Mouse (Mus musculus): Measurements from ENCODE around the gene Phf24. TPM values are rescaled to one million over a fixed set of nuclear protein-coding genes. Genes with fewer than 3 reads are reported as not detected.

Phf24 gene
- polyA plus RNA-seq, 1 experiment from 2014 or later: 0.04 TPM

- no peaks in the 10 kb centered on the region for H3K9me3 ChIP-seq (ENCODE audit: control insufficient read depth, low read length)
- no peaks in the 10 kb centered on the region for H3K27me3 ChIP-seq (ENCODE audit: control insufficient read depth, insufficient read depth, low read length)
- no peaks in the 10 kb centered on the region for H3K36me3 ChIP-seq (ENCODE audit: control insufficient read depth, insufficient read depth, low read length)
- WGBS: 8% methylated on average over 14 of the region's 14 CpGs
- peak overlapping the region; percentile 67 for H3K4me2 ChIP-seq (ENCODE audit: low read depth, severe bottlenecking)
- peaks cover 17% of the 10 kb centered on the region; the same call in 1 of the 2 replicates for H3K4me1 ChIP-seq (ENCODE audit: control insufficient read depth, insufficient read depth, low read length)
- peak overlapping the region; percentile 79 for H3K4me3 ChIP-seq (ENCODE audit: low read depth, low read length)
- no peak overlapping the region for H3K27ac ChIP-seq (replicated peaks; ENCODE audit: low read depth, low read length)
- H3K9ac ChIP-seq (ENCODE audit: low read length): no peak overlapping the region
- no peak for DNase-seq (ENCODE audit: low spot score)
- ATAC-seq (ENCODE audit: insufficient number of reproducible peaks, low FRiP score, low TSS enrichment, low read depth): no peak
Measured at GRCm38 (mm10) chr4:42949051-42949675, 32.7 kb downstream of the Phf24 start.

GRCm38 (mm10) chr4:42949676-42950051 lies 33.2 kb downstream of the Phf24 start, which contains the start of gene Dnajb5:
Gene Dnajb5, plus strand, starts transcription at chr4:42949814.
- under 1% methylated on average over 37 of the region's 39 CpGs for WGBS
- no peaks in the 10 kb centered on the region for H3K9me3 ChIP-seq (ENCODE audit: control insufficient read depth, low read length)
- H3K36me3 ChIP-seq (ENCODE audit: control insufficient read depth, insufficient read depth, low read length): no peaks in the 10 kb centered on the region
- DNase-seq (ENCODE audit: low spot score): peak; percentile 96
- H3K4me2 ChIP-seq (ENCODE audit: low read depth, severe bottlenecking): peak within 1 kb of the TSS; percentile 67
- peak; percentile 94 for ATAC-seq (ENCODE audit: insufficient number of reproducible peaks, low FRiP score, low TSS enrichment, low read depth)
- no peaks in the 10 kb centered on the region for H3K27me3 ChIP-seq (ENCODE audit: control insufficient read depth, insufficient read depth, low read length)
- H3K4me1 ChIP-seq (ENCODE audit: control insufficient read depth, insufficient read depth, low read length): peaks cover 17% of the 10 kb centered on the region; the same call in 1 of the 2 replicates
- peak within 1 kb of the TSS; percentile 73 for H3K27ac ChIP-seq (replicated peaks; ENCODE audit: low read depth, low read length)
- peak within 1 kb of the TSS; percentile 84 for H3K9ac ChIP-seq (ENCODE audit: low read length)
- H3K4me3 ChIP-seq (ENCODE audit: low read depth, low read length): peak within 1 kb of the TSS; percentile 79

GRCm38 (mm10) chr4:42950065-42950558 lies 33.7 kb downstream of the Phf24 start:
- peak; percentile 76 for ATAC-seq (ENCODE audit: insufficient number of reproducible peaks, low FRiP score, low TSS enrichment, low read depth)
- Histone ChIP-seq H3K27ac (replicated peaks; ENCODE audit: low read depth, low read length) (peak overlapping the region; percentile 73), H3K9ac (ENCODE audit: low read length) (peak overlapping the region; percentile 84), H3K36me3 (ENCODE audit: control insufficient read depth, insufficient read depth, low read length) (no peaks in the 10 kb centered on the region), H3K9me3 (ENCODE audit: control insufficient read depth, low read length) (no peaks in the 10 kb centered on the region), H3K4me1 (ENCODE audit: control insufficient read depth, insufficient read depth, low read length) (peaks cover 17% of the 10 kb centered on the region; the same call in 1 of the 2 replicates), H3K4me3 (ENCODE audit: low read depth, low read length) (peak overlapping the region; percentile 79), H3K27me3 (ENCODE audit: control insufficient read depth, insufficient read depth, low read length) (no peaks in the 10 kb centered on the region), H3K4me2 (ENCODE audit: low read depth, severe bottlenecking) (peak overlapping the region; percentile 67)
- WGBS: 1% methylated on average over 27 of the region's 27 CpGs
- peak; percentile 87 for DNase-seq (ENCODE audit: low spot score)

- H3K27me3 ChIP-seq (ENCODE audit: control insufficient read depth, insufficient read depth, low read length): no peaks in the 10 kb centered on the region
- ATAC-seq (ENCODE audit: insufficient number of reproducible peaks, low FRiP score, low TSS enrichment, low read depth) (no peak), DNase-seq (ENCODE audit: low spot score) (no peak)
- no peak overlapping the region for H3K27ac ChIP-seq (replicated peaks; ENCODE audit: low read depth, low read length)
- no peak overlapping the region for H3K4me3 ChIP-seq (ENCODE audit: low read depth, low read length)
- 60% methylated on average over 11 of the region's 11 CpGs for whole genome bisulfite sequencing
- H3K4me1 ChIP-seq (ENCODE audit: control insufficient read depth, insufficient read depth, low read length): peaks cover 17% of the 10 kb centered on the region; the same call in 1 of the 2 replicates
- H3K9me3 ChIP-seq (ENCODE audit: control insufficient read depth, low read length): no peaks in the 10 kb centered on the region
- H3K4me2 ChIP-seq (ENCODE audit: low read depth, severe bottlenecking): peak overlapping the region; percentile 67; the same call in 1 of the 2 replicates
- no peaks in the 10 kb centered on the region for H3K36me3 ChIP-seq (ENCODE audit: control insufficient read depth, insufficient read depth, low read length)
- H3K9ac ChIP-seq (ENCODE audit: low read length): peak overlapping the region; percentile 9; the same call in 1 of the 2 replicates
Measured at GRCm38 (mm10) chr4:42951206-42952195, 35.0 kb downstream of the Phf24 start.

- no peak for DNase-seq (ENCODE audit: low spot score)
- H3K27ac ChIP-seq (replicated peaks; ENCODE audit: low read depth, low read length): no peak overlapping the region
- H3K4me3 ChIP-seq (ENCODE audit: low read depth, low read length): no peak overlapping the region
- no peak overlapping the region for H3K9ac ChIP-seq (ENCODE audit: low read length)
- no peak overlapping the region for H3K4me2 ChIP-seq (ENCODE audit: low read depth, severe bottlenecking)
- H3K4me1 ChIP-seq (ENCODE audit: control insufficient read depth, insufficient read depth, low read length): peaks cover 15% of the 10 kb centered on the region; the same call in 1 of the 2 replicates
- 83% methylated on average over 7 of the region's 7 CpGs for WGBS
- no peaks in the 10 kb centered on the region for H3K9me3 ChIP-seq (ENCODE audit: control insufficient read depth, low read length)
- no peaks in the 10 kb centered on the region for H3K27me3 ChIP-seq (ENCODE audit: control insufficient read depth, insufficient read depth, low read length)
- no peak for ATAC-seq (ENCODE audit: insufficient number of reproducible peaks, low FRiP score, low TSS enrichment, low read depth)
- H3K36me3 ChIP-seq (ENCODE audit: control insufficient read depth, insufficient read depth, low read length): no peaks in the 10 kb centered on the region; the same call in 1 of the 2 replicates
Measured at GRCm38 (mm10) chr4:42952563-42952962, 36.1 kb downstream of the Phf24 start.

GRCm38 (mm10) chr4:42953435-42954094 lies 37.1 kb downstream of the Phf24 start:
- Histone ChIP-seq H3K27ac (replicated peaks; ENCODE audit: low read depth, low read length) (no peak overlapping the region), H3K4me3 (ENCODE audit: low read depth, low read length) (no peak overlapping the region), H3K9ac (ENCODE audit: low read length) (no peak overlapping the region), H3K4me2 (ENCODE audit: low read depth, severe bottlenecking) (no peak overlapping the region), H3K27me3 (ENCODE audit: control insufficient read depth, insufficient read depth, low read length) (no peaks in the 10 kb centered on the region), H3K36me3 (ENCODE audit: control insufficient read depth, insufficient read depth, low read length) (no peaks in the 10 kb centered on the region; the same call in 1 of the 2 replicates), H3K4me1 (ENCODE audit: control insufficient read depth, insufficient read depth, low read length) (peaks cover 15% of the 10 kb centered on the region; the same call in 1 of the 2 replicates), H3K9me3 (ENCODE audit: control insufficient read depth, low read length) (no peaks in the 10 kb centered on the region)
- WGBS: 20% methylated on average over 10 of the region's 10 CpGs
- ATAC-seq (ENCODE audit: insufficient number of reproducible peaks, low FRiP score, low TSS enrichment, low read depth): no peak
- no peak for DNase-seq (ENCODE audit: low spot score)

GRCm38 (mm10) chr4:42954297-42954696 lies 37.8 kb downstream of the Phf24 start:
- Histone ChIP-seq H3K9ac (ENCODE audit: low read length) (no peak overlapping the region), H3K4me1 (ENCODE audit: control insufficient read depth, insufficient read depth, low read length) (peaks cover 11% of the 10 kb centered on the region; the same call in 1 of the 2 replicates), H3K36me3 (ENCODE audit: control insufficient read depth, insufficient read depth, low read length) (no peaks in the 10 kb centered on the region; the same call in 1 of the 2 replicates), H3K4me2 (ENCODE audit: low read depth, severe bottlenecking) (no peak overlapping the region), H3K4me3 (ENCODE audit: low read depth, low read length) (no peak overlapping the region), H3K9me3 (ENCODE audit: control insufficient read depth, low read length) (no peaks in the 10 kb centered on the region), H3K27me3 (ENCODE audit: control insufficient read depth, insufficient read depth, low read length) (no peaks in the 10 kb centered on the region), H3K27ac (replicated peaks; ENCODE audit: low read depth, low read length) (no peak overlapping the region)
- DNase-seq (ENCODE audit: low spot score): peak; percentile 83
- no peak for ATAC-seq (ENCODE audit: insufficient number of reproducible peaks, low FRiP score, low TSS enrichment, low read depth)
- 4% methylated on average over 10 of the region's 10 CpGs for WGBS
